Mouse (Mus musculus) forebrain, embryonic 13.5 days (tissue): Measurements from ENCODE around the gene Dtx3. TPM values are rescaled to one million over a fixed set of nuclear protein-coding genes. Genes with fewer than 3 reads are reported as not detected.

Experiments used
- ATAC-seq: fragments of 200-750 bp; cut with Nextera tagmentation; 2 replicates; pipeline ENCODE4 v1.8.0; 2017
- H3K27ac ChIP-seq: fragments of 300-500 bp; sonication (generic); 2 replicates; pipeline ENCODE4 v1.5.1; 2015; ENCODE audit warnings: inconsistent platforms, mild to moderate bottlenecking, moderate library complexity
- H3K27me3 ChIP-seq: fragments of 300-500 bp; sonication (generic); 2 replicates; pipeline ENCODE4 v1.6.1; 2015; ENCODE audit warnings: mild to moderate bottlenecking, inconsistent platforms
- H3K36me3 ChIP-seq: fragments of 300-500 bp; sonication (generic); 2 replicates; pipeline ENCODE4 v1.6.1; 2015; ENCODE audit warnings: mild to moderate bottlenecking, inconsistent platforms; ENCODE audit not compliant: poor library complexity, severe bottlenecking
- H3K4me1 ChIP-seq: fragments of 300-500 bp; sonication (generic); 2 replicates; pipeline ENCODE4 v1.6.1; 2015; ENCODE audit warnings: inconsistent platforms
- H3K4me2 ChIP-seq: fragments of 300-500 bp; sonication (generic); 2 replicates; pipeline ENCODE4 v1.6.1; 2015; ENCODE audit warnings: inconsistent platforms, mild to moderate bottlenecking, moderate library complexity
- H3K4me3 ChIP-seq: fragments of 300-500 bp; sonication (generic); 2 replicates; pipeline ENCODE4 v1.5.1; 2015; ENCODE audit warnings: mild to moderate bottlenecking, inconsistent platforms
- H3K9ac ChIP-seq: fragments of 300-500 bp; sonication (generic); 2 replicates; pipeline ENCODE4 v1.6.1; 2015; ENCODE audit warnings: mild to moderate bottlenecking, inconsistent platforms
- H3K9me3 ChIP-seq: fragments of 300-500 bp; sonication (generic); replicated peaks from 2 replicates; pipeline ENCODE4 v1.6.1; 2016; ENCODE audit warnings: inconsistent platforms
- WGBS: fragments of 180-500 bp; shearing (Covaris S2); methylation state at CpG from one replicate; pipeline ENCODE4 v1.1.7; 2015; 5-methylcytosine and 5-hydroxymethylcytosine counted together
- polyA plus RNA-seq: library from polyadenylated mRNA; unstranded; fragments of >200 nt; fragmentation: Nextera tagmentation; extraction: Ambion mirVana; gene quantifications from 2 replicates; pipeline ENCODE4 v1.2.1, GENCODE M21; 2015

The Dtx3 gene
- 150 and 155 TPM in 2 replicates for polyA plus RNA-seq

DNA sequence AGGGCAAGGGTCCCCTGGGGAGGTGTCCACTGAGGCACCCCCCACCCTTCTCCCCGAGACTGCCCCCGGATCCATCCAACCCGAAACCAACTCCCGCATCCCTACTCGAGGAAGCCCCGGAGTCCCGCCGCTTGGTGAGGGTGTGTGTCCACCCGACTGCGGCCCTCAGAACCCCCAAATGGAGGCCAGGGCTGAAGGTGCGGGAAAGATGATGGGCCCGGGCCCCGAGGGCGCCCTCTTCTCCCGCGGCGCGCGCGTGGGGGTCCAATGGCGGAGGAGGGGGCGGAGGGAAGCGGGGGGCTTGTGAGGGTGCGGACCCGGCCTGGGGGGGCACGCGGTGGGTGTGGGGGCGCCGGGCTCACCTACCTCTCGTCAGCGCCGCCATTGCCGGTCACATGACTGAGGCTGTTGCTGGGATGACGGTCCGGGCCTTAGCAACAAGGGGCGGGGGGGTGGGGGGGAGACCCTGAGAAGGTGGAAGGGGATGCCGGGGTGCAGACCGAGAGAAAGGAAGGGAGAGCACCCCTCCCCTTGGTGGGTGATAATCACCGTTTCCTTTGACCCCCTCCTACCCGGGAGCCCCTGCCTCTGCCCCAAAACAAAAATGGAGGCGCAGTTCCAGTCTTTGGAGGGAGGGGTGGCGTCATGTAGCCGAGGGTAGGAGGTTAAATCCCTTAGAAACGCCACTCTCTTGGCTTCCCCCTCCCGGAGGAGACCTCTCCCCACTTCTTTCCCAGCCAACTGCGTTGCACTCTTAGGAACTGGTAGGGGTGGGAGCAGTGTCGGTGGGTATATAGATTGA is at the start of gene Dtx3:
TSS of gene Dtx3 (minus strand) at position 401 of the 802 bp plus-strand sequence.
- no peaks in the 10 kb centered on the region for H3K27me3 ChIP-seq
- H3K4me3 ChIP-seq = peak within 1 kb of the TSS; percentile 90
- ATAC-seq = peak; percentile 77
- peaks cover 19% of the 10 kb centered on the region for H3K4me1 ChIP-seq
- H3K9ac ChIP-seq = peak within 1 kb of the TSS; percentile 96
- peaks cover 65% of the 10 kb centered on the region for H3K36me3 ChIP-seq
- no peaks in the 10 kb centered on the region for H3K9me3 ChIP-seq
- WGBS = under 1% methylated on average over 35 of the region's 47 CpGs
- H3K27ac ChIP-seq = peak within 1 kb of the TSS; percentile 91
- H3K4me2 ChIP-seq = peak within 1 kb of the TSS; percentile 73

DNA sequence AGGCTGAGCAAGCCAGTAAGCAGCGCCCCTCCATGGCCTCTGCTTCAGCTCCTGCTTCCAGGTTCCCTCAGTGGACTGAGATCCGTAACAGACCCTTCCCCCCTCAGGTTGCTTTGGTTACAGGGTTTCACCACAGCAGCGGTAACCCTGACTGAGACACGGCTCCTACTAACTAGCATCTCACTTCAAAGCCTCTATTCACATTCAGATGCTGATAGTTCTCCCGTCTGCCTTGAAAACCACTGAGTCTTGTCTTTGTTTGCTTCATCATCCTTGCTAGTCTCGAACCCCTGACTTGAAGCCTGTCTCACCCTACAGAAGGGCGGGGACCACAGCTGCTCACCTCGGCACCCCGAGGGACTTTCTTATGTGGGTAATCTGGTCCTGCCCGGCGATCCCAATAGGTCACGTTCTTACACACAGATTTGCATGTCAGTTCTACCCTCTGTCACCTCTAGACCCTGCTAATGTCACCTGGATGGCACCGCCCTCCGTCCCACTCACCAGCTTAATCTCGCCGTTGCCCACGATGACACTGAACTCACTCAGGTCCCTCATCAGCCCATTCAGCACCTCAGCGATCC is 42.8 kb upstream of the Dtx3 start:
- Histone ChIP-seq H3K9me3 (no peaks in the 10 kb centered on the region), H3K27ac (no peak overlapping the region), H3K36me3 (peaks cover 88% of the 10 kb centered on the region), H3K4me3 (no peak overlapping the region), H3K27me3 (no peaks in the 10 kb centered on the region), H3K4me2 (no peak overlapping the region), H3K9ac (no peak overlapping the region), H3K4me1 (no peaks in the 10 kb centered on the region)
- 77% methylated on average over 18 of the region's 18 CpGs for WGBS
- ATAC-seq = no peak

DNA sequence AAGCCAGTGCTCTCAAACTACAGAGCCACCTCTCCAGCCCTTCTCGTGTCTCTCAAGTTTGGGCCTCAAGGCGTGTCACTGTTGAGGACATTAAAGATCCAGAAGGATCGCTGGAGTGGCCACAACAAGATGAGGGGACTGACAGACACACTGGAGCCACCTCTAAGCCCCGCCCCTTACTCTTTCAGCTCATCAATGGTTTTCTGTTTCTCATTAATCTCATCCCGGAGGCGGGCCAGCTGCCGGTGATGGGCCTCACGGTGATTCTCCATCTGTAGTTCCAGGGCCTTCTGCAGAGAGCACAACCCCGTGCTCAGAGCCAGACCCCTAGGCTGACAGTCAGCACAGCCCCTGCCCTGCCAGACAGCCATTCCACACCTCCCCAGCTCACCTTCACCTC is 41.0 kb upstream of the Dtx3 start:
- WGBS = 47% methylated on average over 9 of the region's 9 CpGs
- ATAC-seq = no peak

DNA sequence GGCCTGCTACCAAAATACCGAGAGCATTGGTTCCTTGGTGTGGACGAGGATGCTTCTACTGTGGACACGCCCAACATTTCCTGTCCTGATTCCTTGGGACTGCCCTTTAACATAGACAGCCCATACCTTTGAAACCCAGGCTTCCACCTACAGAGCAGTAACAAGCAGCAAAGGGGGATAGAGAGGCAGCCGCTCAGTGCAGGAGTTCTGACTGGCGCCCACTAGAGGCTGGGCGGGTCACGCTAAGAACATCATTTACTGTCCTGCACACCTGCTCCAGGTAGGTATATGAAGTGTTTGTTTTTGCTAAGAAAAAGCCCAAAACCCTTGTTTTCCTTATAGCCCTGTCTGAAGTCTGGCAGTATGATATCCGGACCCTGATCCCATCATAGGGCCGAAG is 37.6 kb upstream of the Dtx3 start:
- no peak for ATAC-seq
- Histone ChIP-seq H3K4me1 (no peaks in the 10 kb centered on the region), H3K27ac (no peak overlapping the region), H3K4me2 (no peak overlapping the region), H3K4me3 (no peak overlapping the region), H3K9me3 (no peaks in the 10 kb centered on the region), H3K9ac (no peak overlapping the region), H3K36me3 (peaks cover 75% of the 10 kb centered on the region), H3K27me3 (no peaks in the 10 kb centered on the region)
- WGBS = 86% methylated on average over 9 of the region's 9 CpGs

More for the DNA sequence above, 41.0 kb upstream of the Dtx3 start:
- Histone ChIP-seq H3K27me3 (no peaks in the 10 kb centered on the region), H3K9ac (no peak overlapping the region), H3K4me3 (no peak overlapping the region), H3K27ac (no peak overlapping the region), H3K4me2 (no peak overlapping the region), H3K36me3 (peaks cover 81% of the 10 kb centered on the region), H3K4me1 (no peaks in the 10 kb centered on the region), H3K9me3 (no peaks in the 10 kb centered on the region)

GRCm38 (mm10) chr10:127231741-127232140 is 36.2 kb upstream of the Dtx3 start:
- Histone ChIP-seq H3K9me3 (no peaks in the 10 kb centered on the region), H3K27ac (no peak overlapping the region), H3K4me3 (no peak overlapping the region), H3K4me2 (no peak overlapping the region), H3K9ac (no peak overlapping the region), H3K4me1 (no peaks in the 10 kb centered on the region), H3K27me3 (no peaks in the 10 kb centered on the region), H3K36me3 (peaks cover 73% of the 10 kb centered on the region)
- ATAC-seq = no peak
- WGBS = 87% methylated on average over 14 of the region's 14 CpGs

- whole genome bisulfite sequencing = 92% methylated on average over 12 of the region's 12 CpGs
- no peak for ATAC-seq
- Histone ChIP-seq H3K9me3 (no peaks in the 10 kb centered on the region), H3K4me3 (no peak overlapping the region), H3K27me3 (no peaks in the 10 kb centered on the region), H3K36me3 (peaks cover 66% of the 10 kb centered on the region), H3K9ac (no peak overlapping the region), H3K4me2 (no peak overlapping the region), H3K27ac (no peak overlapping the region), H3K4me1 (no peaks in the 10 kb centered on the region)
Observed at GRCm38 (mm10) chr10:127230693-127231092, 35.2 kb upstream of the Dtx3 start.

GRCm38 (mm10) chr10:127228897-127229296 is 33.4 kb upstream of the Dtx3 start:
- Histone ChIP-seq H3K36me3 (peaks cover 59% of the 10 kb centered on the region), H3K27ac (no peak overlapping the region), H3K4me1 (no peaks in the 10 kb centered on the region), H3K27me3 (no peaks in the 10 kb centered on the region), H3K4me2 (no peak overlapping the region), H3K4me3 (no peak overlapping the region), H3K9ac (no peak overlapping the region), H3K9me3 (no peaks in the 10 kb centered on the region)
- ATAC-seq = peak; percentile 55
- WGBS = 24% methylated on average over 4 of the region's 4 CpGs

DNA sequence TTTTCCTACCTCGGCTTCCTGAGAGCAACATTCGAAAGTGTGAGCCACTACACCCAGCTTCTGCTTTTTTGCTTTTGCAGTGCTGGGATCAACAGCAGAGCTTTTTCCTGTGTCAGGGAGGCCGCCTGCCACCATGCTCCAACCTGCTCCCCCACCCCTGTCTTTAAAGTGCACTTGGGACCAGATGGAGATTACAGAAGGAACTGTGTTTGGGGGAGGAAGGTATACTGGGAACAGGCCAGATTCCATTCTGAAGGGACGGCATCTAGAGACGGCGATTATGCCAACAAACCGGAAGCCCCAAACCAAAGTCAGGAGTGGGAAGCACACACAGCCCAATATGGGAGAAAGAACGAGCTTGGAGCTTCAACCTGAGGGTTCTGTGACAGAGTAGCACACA is 31.6 kb upstream of the Dtx3 start:
- WGBS = 85% methylated on average over 8 of the region's 8 CpGs
- H3K4me2 ChIP-seq = no peak overlapping the region
- H3K4me1 ChIP-seq = no peaks in the 10 kb centered on the region
- peaks cover 48% of the 10 kb centered on the region for H3K36me3 ChIP-seq
- no peaks in the 10 kb centered on the region for H3K27me3 ChIP-seq
- no peak overlapping the region for H3K9ac ChIP-seq
- H3K27ac ChIP-seq = no peak overlapping the region
- no peak for ATAC-seq
- H3K4me3 ChIP-seq = no peak overlapping the region
- no peaks in the 10 kb centered on the region for H3K9me3 ChIP-seq

DNA sequence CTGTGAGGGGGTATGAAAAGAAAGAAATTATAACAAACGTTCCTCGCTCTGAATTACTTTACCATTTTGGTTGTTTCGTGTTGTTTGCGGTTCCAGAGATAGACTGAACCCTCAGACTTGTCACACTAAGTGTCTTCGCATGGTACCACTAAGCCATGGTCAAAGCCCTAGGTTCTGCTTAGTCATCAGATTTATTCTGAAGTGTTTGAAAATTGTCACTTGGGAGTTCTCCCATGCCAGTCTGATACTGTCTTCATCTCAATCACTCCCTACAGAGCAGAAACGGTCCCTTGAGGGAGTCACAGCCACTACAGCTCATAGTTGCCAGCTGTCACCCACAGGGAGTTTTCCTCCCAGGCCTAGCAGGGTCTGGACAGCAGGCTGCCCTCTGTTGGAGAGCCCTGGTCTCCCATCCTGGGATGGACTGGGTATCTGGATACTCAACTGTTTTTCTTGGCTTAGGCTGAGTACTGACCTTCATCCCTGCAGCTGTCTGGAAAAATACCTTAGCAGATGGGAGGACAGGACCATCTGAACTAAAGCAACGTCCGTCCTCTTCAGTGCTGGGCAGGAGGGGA is 30.9 kb upstream of the Dtx3 start:
- H3K36me3 ChIP-seq = peaks cover 42% of the 10 kb centered on the region
- H3K4me2 ChIP-seq = no peak overlapping the region
- 76% methylated on average over 8 of the region's 8 CpGs for WGBS
- 0 out of 2 replicates have a peak, but pooled peaks have one; percentile 19 for ATAC-seq
- H3K4me3 ChIP-seq = no peak overlapping the region
- no peaks in the 10 kb centered on the region for H3K9me3 ChIP-seq
- H3K27me3 ChIP-seq = no peaks in the 10 kb centered on the region
- no peaks in the 10 kb centered on the region for H3K4me1 ChIP-seq
- no peak overlapping the region for H3K9ac ChIP-seq
- no peak overlapping the region for H3K27ac ChIP-seq

DNA sequence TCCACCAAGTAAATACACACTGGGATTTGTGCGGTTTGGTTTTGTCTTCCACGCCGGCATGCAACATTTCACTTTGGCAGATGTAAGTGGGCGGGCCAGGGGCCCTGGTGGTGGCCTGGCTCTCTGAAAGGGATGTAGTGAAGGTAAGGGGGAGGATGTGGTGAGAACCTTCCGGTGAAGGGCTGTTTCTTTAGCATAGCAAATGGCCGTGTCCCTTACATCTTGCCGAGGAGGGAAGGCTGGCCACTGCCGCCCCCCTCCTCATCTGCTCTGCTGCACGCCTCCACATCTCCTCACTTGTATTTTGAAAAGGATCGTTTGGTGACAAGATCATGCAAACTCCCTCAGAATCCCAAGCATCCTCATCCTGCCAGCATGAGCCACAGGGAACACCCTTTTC is 30.2 kb upstream of the Dtx3 start:
- Histone ChIP-seq H3K4me1 (no peaks in the 10 kb centered on the region), H3K4me3 (no peak overlapping the region), H3K4me2 (no peak overlapping the region), H3K9ac (no peak overlapping the region), H3K36me3 (peaks cover 36% of the 10 kb centered on the region), H3K27me3 (no peaks in the 10 kb centered on the region), H3K9me3 (no peaks in the 10 kb centered on the region), H3K27ac (no peak overlapping the region)
- no peak for ATAC-seq
- WGBS = 33% methylated on average over 10 of the region's 10 CpGs

- Histone ChIP-seq H3K27me3 (no peaks in the 10 kb centered on the region), H3K36me3 (peaks cover 31% of the 10 kb centered on the region), H3K9ac (no peak overlapping the region), H3K4me3 (no peak overlapping the region), H3K27ac (no peak overlapping the region), H3K4me2 (no peak overlapping the region), H3K9me3 (no peaks in the 10 kb centered on the region), H3K4me1 (no peaks in the 10 kb centered on the region)
- ATAC-seq = no peak
- whole genome bisulfite sequencing = 25% methylated on average over 6 of the region's 6 CpGs
Observed at GRCm38 (mm10) chr10:127225213-127225612, 29.7 kb upstream of the Dtx3 start.

GRCm38 (mm10) chr10:127218339-127218738 is 22.8 kb upstream of the Dtx3 start:
- no peaks in the 10 kb centered on the region for H3K27me3 ChIP-seq
- H3K9ac ChIP-seq = no peak overlapping the region
- no peak overlapping the region for H3K27ac ChIP-seq
- H3K9me3 ChIP-seq = no peaks in the 10 kb centered on the region
- H3K4me3 ChIP-seq = no peak overlapping the region
- H3K4me2 ChIP-seq = no peak overlapping the region
- H3K36me3 ChIP-seq = no peaks in the 10 kb centered on the region
- no peaks in the 10 kb centered on the region for H3K4me1 ChIP-seq
- 86% methylated on average over 2 of the region's 2 CpGs for WGBS
- no peak for ATAC-seq
